Mouse (Mus musculus): ENCODE results near the gene Ankrd55. TPM values are rescaled to one million over a fixed set of nuclear protein-coding genes. Genes with fewer than 3 reads are reported as not detected.

The Ankrd55 gene
- polyA plus RNA-seq, 1 experiment from 2014 or later: 0.11 TPM

- DNase-seq (ENCODE audit: low spot score): no peak
- Histone ChIP-seq H3K27ac (ENCODE audit: low read depth, low read length) (no peak overlapping the region), H3K4me3 (ENCODE audit: low read depth, low read length) (no peak overlapping the region), H3K9me3 (ENCODE audit: control insufficient read depth, low read length) (no peaks in the 10 kb centered on the region), H3K27me3 (replicated peaks; ENCODE audit: control insufficient read depth, insufficient read depth, low read length) (no peaks in the 10 kb centered on the region), H3K4me1 (replicated peaks; ENCODE audit: control insufficient read depth, insufficient read depth, low read length) (no peaks in the 10 kb centered on the region), H3K4me2 (no peak overlapping the region), H3K9ac (ENCODE audit: low read depth, low read length) (no peak overlapping the region), H3K36me3 (ENCODE audit: control insufficient read depth, insufficient read depth, low read length) (no peaks in the 10 kb centered on the region)
- 91% methylated on average over 5 of the region's 5 CpGs for WGBS
- ATAC-seq (replicated peaks; ENCODE audit: low FRiP score): no peak
Measured at GRCm38 (mm10) chr13:112343628-112344009, 55.4 kb downstream of the Ankrd55 start.

GRCm38 (mm10) chr13:112344270-112344864 lies 56.1 kb downstream of the Ankrd55 start:
- no peaks in the 10 kb centered on the region for H3K9me3 ChIP-seq (ENCODE audit: control insufficient read depth, low read length)

DNA sequence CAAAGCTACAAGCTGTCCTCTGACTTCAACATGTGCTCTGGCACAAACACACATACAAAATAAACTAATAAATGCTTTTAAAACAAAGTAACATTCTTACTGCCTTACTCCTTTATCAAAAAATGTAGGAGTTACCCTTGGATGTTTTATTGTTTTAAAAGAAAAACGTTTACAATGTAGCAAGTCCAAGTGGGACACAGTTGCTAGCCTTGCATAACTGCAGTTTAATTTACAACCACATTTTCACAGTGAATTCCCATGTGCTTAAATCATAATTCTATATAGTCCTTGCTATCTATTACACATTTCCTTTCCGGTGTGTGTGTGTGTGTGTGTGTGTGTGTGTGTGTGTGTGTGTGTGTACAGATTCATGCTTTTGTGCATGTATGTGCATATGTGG lies 57.3 kb downstream of the Ankrd55 start:
- Histone ChIP-seq H3K27me3 (replicated peaks; ENCODE audit: control insufficient read depth, insufficient read depth, low read length) (no peaks in the 10 kb centered on the region), H3K27ac (ENCODE audit: low read depth, low read length) (no peak overlapping the region)
- 68% methylated on average over 2 of the region's 2 CpGs for WGBS

More at GRCm38 (mm10) chr13:112344270-112344864, 56.1 kb downstream of the Ankrd55 start:
- ATAC-seq (replicated peaks; ENCODE audit: low FRiP score) (no peak), DNase-seq (ENCODE audit: low spot score) (no peak)
- Histone ChIP-seq H3K27me3 (replicated peaks; ENCODE audit: control insufficient read depth, insufficient read depth, low read length) (no peaks in the 10 kb centered on the region), H3K4me1 (replicated peaks; ENCODE audit: control insufficient read depth, insufficient read depth, low read length) (no peaks in the 10 kb centered on the region), H3K9ac (ENCODE audit: low read depth, low read length) (no peak overlapping the region), H3K27ac (ENCODE audit: low read depth, low read length) (no peak overlapping the region), H3K4me3 (ENCODE audit: low read depth, low read length) (no peak overlapping the region), H3K4me2 (no peak overlapping the region), H3K36me3 (ENCODE audit: control insufficient read depth, insufficient read depth, low read length) (no peaks in the 10 kb centered on the region)
- WGBS: 66% methylated on average over 8 of the region's 8 CpGs

GRCm38 (mm10) chr13:112346031-112346430 lies 57.8 kb downstream of the Ankrd55 start:
- DNase-seq (ENCODE audit: low spot score): no peak
- H3K27ac ChIP-seq (ENCODE audit: low read depth, low read length): no peak overlapping the region
- H3K4me2 ChIP-seq: no peak overlapping the region
- 86% methylated on average over 11 of the region's 11 CpGs for WGBS
- no peak overlapping the region for H3K9ac ChIP-seq (ENCODE audit: low read depth, low read length)
- no peaks in the 10 kb centered on the region for H3K27me3 ChIP-seq (replicated peaks; ENCODE audit: control insufficient read depth, insufficient read depth, low read length)
- H3K4me3 ChIP-seq (ENCODE audit: low read depth, low read length): no peak overlapping the region
- ATAC-seq (replicated peaks; ENCODE audit: low FRiP score): no peak
- no peaks in the 10 kb centered on the region for H3K36me3 ChIP-seq (ENCODE audit: control insufficient read depth, insufficient read depth, low read length)
- no peaks in the 10 kb centered on the region for H3K4me1 ChIP-seq (replicated peaks; ENCODE audit: control insufficient read depth, insufficient read depth, low read length)
- H3K9me3 ChIP-seq (ENCODE audit: control insufficient read depth, low read length): no peaks in the 10 kb centered on the region

More for the DNA sequence above, 57.3 kb downstream of the Ankrd55 start:
- DNase-seq (ENCODE audit: low spot score) (no peak), ATAC-seq (replicated peaks; ENCODE audit: low FRiP score) (no peak)
- H3K9ac ChIP-seq (ENCODE audit: low read depth, low read length): no peak overlapping the region
- no peak overlapping the region for H3K4me3 ChIP-seq (ENCODE audit: low read depth, low read length)
- no peak overlapping the region for H3K4me2 ChIP-seq
- H3K36me3 ChIP-seq (ENCODE audit: control insufficient read depth, insufficient read depth, low read length): no peaks in the 10 kb centered on the region
- H3K4me1 ChIP-seq (replicated peaks; ENCODE audit: control insufficient read depth, insufficient read depth, low read length): no peaks in the 10 kb centered on the region
- no peaks in the 10 kb centered on the region for H3K9me3 ChIP-seq (ENCODE audit: control insufficient read depth, low read length)

GRCm38 (mm10) chr13:112346659-112347142 lies 58.5 kb downstream of the Ankrd55 start:
- no peak for ATAC-seq (replicated peaks; ENCODE audit: low FRiP score)
- H3K36me3 ChIP-seq (ENCODE audit: control insufficient read depth, insufficient read depth, low read length): no peaks in the 10 kb centered on the region
- WGBS: 52% methylated on average over 7 of the region's 7 CpGs
- no peaks in the 10 kb centered on the region for H3K9me3 ChIP-seq (ENCODE audit: control insufficient read depth, low read length)
- H3K4me2 ChIP-seq: no peak overlapping the region
- H3K27me3 ChIP-seq (replicated peaks; ENCODE audit: control insufficient read depth, insufficient read depth, low read length): no peaks in the 10 kb centered on the region
- no peak overlapping the region for H3K4me3 ChIP-seq (ENCODE audit: low read depth, low read length)
- no peak overlapping the region for H3K9ac ChIP-seq (ENCODE audit: low read depth, low read length)
- no peak for DNase-seq (ENCODE audit: low spot score)
- H3K4me1 ChIP-seq (replicated peaks; ENCODE audit: control insufficient read depth, insufficient read depth, low read length): no peaks in the 10 kb centered on the region
- no peak overlapping the region for H3K27ac ChIP-seq (ENCODE audit: low read depth, low read length)

DNA sequence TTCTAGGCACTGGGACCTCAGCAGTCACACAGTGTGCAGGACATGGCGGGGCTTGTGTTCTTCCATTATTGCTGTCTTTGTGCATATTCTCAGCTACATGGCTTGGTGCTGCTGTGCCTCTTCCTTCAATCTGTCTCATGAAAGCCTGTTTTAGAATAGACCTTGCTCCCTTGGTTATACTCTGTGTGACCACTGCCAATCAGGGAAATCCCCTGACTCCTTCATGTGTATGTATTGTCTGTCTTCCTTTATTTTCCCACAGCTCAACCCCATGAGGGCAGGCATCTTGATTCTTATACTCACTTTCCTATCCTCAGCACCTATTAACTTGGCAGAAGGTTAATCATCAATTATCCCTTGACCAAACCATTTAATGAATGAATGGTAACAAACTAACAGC lies 60.0 kb downstream of the Ankrd55 start:
- H3K4me2 ChIP-seq: no peak overlapping the region
- H3K36me3 ChIP-seq (ENCODE audit: control insufficient read depth, insufficient read depth, low read length): no peaks in the 10 kb centered on the region
- no peaks in the 10 kb centered on the region for H3K4me1 ChIP-seq (replicated peaks; ENCODE audit: control insufficient read depth, insufficient read depth, low read length)
- WGBS: 92% methylated on average over 1 of the region's 1 CpGs
- no peak overlapping the region for H3K4me3 ChIP-seq (ENCODE audit: low read depth, low read length)
- H3K9ac ChIP-seq (ENCODE audit: low read depth, low read length): no peak overlapping the region
- no peaks in the 10 kb centered on the region for H3K27me3 ChIP-seq (replicated peaks; ENCODE audit: control insufficient read depth, insufficient read depth, low read length)
- H3K9me3 ChIP-seq (ENCODE audit: control insufficient read depth, low read length): no peaks in the 10 kb centered on the region
- DNase-seq (ENCODE audit: low spot score): no peak
- no peak overlapping the region for H3K27ac ChIP-seq (ENCODE audit: low read depth, low read length)
- no peak for ATAC-seq (replicated peaks; ENCODE audit: low FRiP score)

- Histone ChIP-seq H3K4me2 (no peak overlapping the region), H3K9me3 (ENCODE audit: control insufficient read depth, low read length) (no peaks in the 10 kb centered on the region), H3K9ac (ENCODE audit: low read depth, low read length) (no peak overlapping the region), H3K4me3 (ENCODE audit: low read depth, low read length) (no peak overlapping the region), H3K27ac (ENCODE audit: low read depth, low read length) (no peak overlapping the region), H3K36me3 (ENCODE audit: control insufficient read depth, insufficient read depth, low read length) (no peaks in the 10 kb centered on the region), H3K4me1 (replicated peaks; ENCODE audit: control insufficient read depth, insufficient read depth, low read length) (no peaks in the 10 kb centered on the region), H3K27me3 (replicated peaks; ENCODE audit: control insufficient read depth, insufficient read depth, low read length) (no peaks in the 10 kb centered on the region)
- WGBS: 86% methylated on average over 14 of the region's 14 CpGs
- DNase-seq (ENCODE audit: low spot score): no peak
- no peak for ATAC-seq (replicated peaks; ENCODE audit: low FRiP score)
Measured at GRCm38 (mm10) chr13:112348896-112349484, 60.7 kb downstream of the Ankrd55 start.

- no peak overlapping the region for H3K4me3 ChIP-seq (ENCODE audit: low read depth, low read length)
- no peak overlapping the region for H3K27ac ChIP-seq (ENCODE audit: low read depth, low read length)
- no peaks in the 10 kb centered on the region for H3K36me3 ChIP-seq (ENCODE audit: control insufficient read depth, insufficient read depth, low read length)
- H3K4me1 ChIP-seq (replicated peaks; ENCODE audit: control insufficient read depth, insufficient read depth, low read length): no peaks in the 10 kb centered on the region
- ATAC-seq (replicated peaks; ENCODE audit: low FRiP score): no peak
- no peak for DNase-seq (ENCODE audit: low spot score)
- no peaks in the 10 kb centered on the region for H3K9me3 ChIP-seq (ENCODE audit: control insufficient read depth, low read length)
- 84% methylated on average over 7 of the region's 7 CpGs for WGBS
- H3K9ac ChIP-seq (ENCODE audit: low read depth, low read length): no peak overlapping the region
- no peak overlapping the region for H3K4me2 ChIP-seq
- no peaks in the 10 kb centered on the region for H3K27me3 ChIP-seq (replicated peaks; ENCODE audit: control insufficient read depth, insufficient read depth, low read length)
Measured at GRCm38 (mm10) chr13:112349500-112349899, 61.2 kb downstream of the Ankrd55 start.

DNA sequence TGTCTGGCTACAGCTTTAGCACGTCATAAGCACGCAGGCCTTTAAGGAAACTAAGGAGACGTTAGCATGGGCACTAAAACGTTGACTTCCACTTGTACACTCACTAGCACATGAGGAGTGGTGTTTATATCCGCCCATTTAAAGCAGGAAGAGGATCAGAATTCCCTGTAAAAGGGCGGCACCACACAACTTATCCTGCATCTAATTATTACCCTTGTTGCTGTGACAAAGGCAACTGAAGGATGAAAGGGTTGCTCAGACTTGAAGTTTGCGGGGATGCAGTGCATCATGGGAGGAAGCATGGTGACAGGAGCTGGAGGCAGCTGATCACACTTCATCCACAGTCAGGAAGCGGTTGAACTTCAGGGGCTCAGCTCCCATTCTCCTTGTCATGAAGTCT lies 63.7 kb downstream of the Ankrd55 start:
- H3K9me3 ChIP-seq (ENCODE audit: control insufficient read depth, low read length): no peaks in the 10 kb centered on the region
- no peaks in the 10 kb centered on the region; the same call in 1 of the 2 replicates for H3K4me1 ChIP-seq (replicated peaks; ENCODE audit: control insufficient read depth, insufficient read depth, low read length)
- no peak for DNase-seq (ENCODE audit: low spot score)
- no peak overlapping the region for H3K4me3 ChIP-seq (ENCODE audit: low read depth, low read length)
- WGBS: 83% methylated on average over 8 of the region's 8 CpGs
- no peak for ATAC-seq (replicated peaks; ENCODE audit: low FRiP score)
- no peak overlapping the region for H3K4me2 ChIP-seq
- H3K9ac ChIP-seq (ENCODE audit: low read depth, low read length): no peak overlapping the region
- no peak overlapping the region for H3K27ac ChIP-seq (ENCODE audit: low read depth, low read length)
- no peaks in the 10 kb centered on the region for H3K36me3 ChIP-seq (ENCODE audit: control insufficient read depth, insufficient read depth, low read length)
- H3K27me3 ChIP-seq (replicated peaks; ENCODE audit: control insufficient read depth, insufficient read depth, low read length): no peaks in the 10 kb centered on the region

Measured in liver, embryonic 11.5 days (tissue).